Mouse (Mus musculus) neural tube, embryonic 14.5 days (tissue): ENCODE measurements around the gene Mkrn2os. TPM values are rescaled to one million over a fixed set of nuclear protein-coding genes. Genes with fewer than 3 reads are reported as not detected.

ENCODE experiments used
- ATAC-seq: fragments of 200-750 bp; cut with Nextera tagmentation; 2 replicates; pipeline ENCODE4 v1.8.0; 2017; ENCODE audit warnings: low read depth, mild to moderate bottlenecking, moderate TSS enrichment, moderate library complexity
- H3K27ac ChIP-seq: fragments of 300-500 bp; sonication (generic); 2 replicates; pipeline ENCODE4 v1.5.1; 2014; ENCODE audit warnings: low read depth, mild to moderate bottlenecking, control low read depth, low read length, moderate library complexity, mixed read lengths
- H3K27me3 ChIP-seq: fragments of 300-500 bp; sonication (generic); 2 replicates; pipeline ENCODE4 v1.6.1; 2014; ENCODE audit warnings: low read length; ENCODE audit not compliant: control insufficient read depth, insufficient read depth
- H3K36me3 ChIP-seq: fragments of 300-500 bp; sonication (generic); 2 replicates; pipeline ENCODE4 v1.6.1; 2014; ENCODE audit warnings: low read length, mixed read lengths; ENCODE audit not compliant: control insufficient read depth, insufficient read depth
- H3K4me1 ChIP-seq: fragments of 300-500 bp; sonication (generic); 2 replicates; pipeline ENCODE4 v1.6.1; 2014; ENCODE audit warnings: low read length; ENCODE audit not compliant: control insufficient read depth, insufficient read depth
- H3K4me2 ChIP-seq: fragments of 300-500 bp; sonication (generic); 2 replicates; pipeline ENCODE4 v1.6.1; 2014; ENCODE audit warnings: mild to moderate bottlenecking, low read depth, low read length, control low read depth
- H3K4me3 ChIP-seq: fragments of 300-500 bp; sonication (generic); 2 replicates; pipeline ENCODE4 v1.5.1; 2014; ENCODE audit warnings: low read depth, low read length, control low read depth, mixed read lengths
- H3K9ac ChIP-seq: fragments of 300-500 bp; sonication (generic); replicated peaks from 2 replicates; pipeline ENCODE4 v1.6.1; 2014; ENCODE audit warnings: low read depth, mild to moderate bottlenecking, control low read depth, low read length, mixed read lengths
- H3K9me3 ChIP-seq: fragments of 300-500 bp; sonication (generic); 2 replicates; pipeline ENCODE4 v1.6.1; 2016; ENCODE audit warnings: low read length; ENCODE audit not compliant: control insufficient read depth
- WGBS: fragments of 180-500 bp; shearing (Covaris S2); extraction: QIAGEN DNeasy Blood & Tissue Kit; methylation state at CpG from one replicate; pipeline ENCODE4 v1.1.7; 2014; 5-methylcytosine and 5-hydroxymethylcytosine counted together
- polyA plus RNA-seq: library from polyadenylated mRNA; unstranded; fragments of >200 nt; fragmentation: Nextera tagmentation; extraction: Ambion mirVana; gene quantifications from 2 replicates; pipeline ENCODE4 v1.2.1, GENCODE M21; 2014

Mkrn2os gene
- polyA plus RNA-seq, 1 experiment from 2014 or later = 0.63 TPM

GRCm38 (mm10) chr6:115591692-115592359, 550 bp downstream of the Mkrn2os start:
- Histone ChIP-seq H3K4me2 (no peak overlapping the region), H3K4me1 (no peaks in the 10 kb centered on the region), H3K9me3 (no peaks in the 10 kb centered on the region), H3K9ac (0 out of 2 replicates have a peak overlapping the region, but pooled peaks have one; percentile 3), H3K36me3 (no peaks in the 10 kb centered on the region), H3K27me3 (no peaks in the 10 kb centered on the region), H3K4me3 (no peak overlapping the region), H3K27ac (no peak overlapping the region)
- no peak for ATAC-seq
- 87% methylated on average over 19 of the region's 19 CpGs for WGBS

- 88% methylated on average over 10 of the region's 10 CpGs for WGBS
These were observed 6.1 kb downstream of the Mkrn2os start for GRCm38 (mm10) chr6:115586321-115586720.

GRCm38 (mm10) chr6:115584176-115584575, 8.2 kb downstream of the Mkrn2os start:
- Histone ChIP-seq H3K27me3 (no peaks in the 10 kb centered on the region), H3K36me3 (no peaks in the 10 kb centered on the region), H3K4me2 (no peak overlapping the region), H3K27ac (no peak overlapping the region), H3K4me3 (no peak overlapping the region), H3K4me1 (no peaks in the 10 kb centered on the region), H3K9me3 (no peaks in the 10 kb centered on the region), H3K9ac (no peak overlapping the region)
- 93% methylated on average over 3 of the region's 3 CpGs for WGBS
- no peak for ATAC-seq

More at GRCm38 (mm10) chr6:115586321-115586720, 6.1 kb downstream of the Mkrn2os start:
- H3K27ac ChIP-seq = no peak overlapping the region
- no peaks in the 10 kb centered on the region for H3K27me3 ChIP-seq
- no peak overlapping the region for H3K4me2 ChIP-seq
- no peak for ATAC-seq
- H3K9ac ChIP-seq = no peak overlapping the region
- no peak overlapping the region for H3K4me3 ChIP-seq
- no peaks in the 10 kb centered on the region for H3K36me3 ChIP-seq
- H3K4me1 ChIP-seq = no peaks in the 10 kb centered on the region
- H3K9me3 ChIP-seq = no peaks in the 10 kb centered on the region

DNA sequence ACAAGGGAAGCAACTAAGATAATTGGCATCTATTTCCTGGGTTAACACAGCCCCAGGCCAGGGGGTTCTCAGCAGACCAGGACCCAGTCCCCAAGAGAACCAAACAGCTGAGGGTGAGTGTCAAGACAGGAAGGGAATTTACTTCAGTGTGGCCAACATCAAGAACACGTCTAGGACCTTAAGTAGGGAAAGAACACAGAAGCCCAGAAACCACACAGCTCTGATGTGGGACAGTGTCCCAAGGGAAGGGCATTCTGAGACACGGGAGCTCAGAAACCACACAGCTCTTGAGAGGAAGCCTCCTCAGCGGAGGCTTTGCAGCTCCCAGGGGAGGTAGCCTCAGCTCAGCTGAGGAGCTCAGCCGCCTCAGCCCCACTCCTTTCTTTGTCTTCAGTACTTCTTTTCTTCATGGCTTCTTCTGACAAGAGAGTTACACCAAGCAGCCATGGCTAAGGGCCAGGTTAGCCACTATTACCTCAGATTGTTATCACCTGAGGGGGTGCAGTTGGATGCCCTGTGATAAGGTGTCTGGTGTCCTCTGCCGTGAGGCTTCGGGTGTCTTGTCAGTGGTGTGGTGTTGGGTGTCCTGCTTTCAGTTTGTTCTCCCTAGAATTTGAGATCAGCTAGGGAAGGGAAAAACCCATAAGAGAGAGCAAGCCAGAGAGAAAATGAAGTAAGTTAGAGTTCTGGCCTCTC, 8.8 kb downstream of the Mkrn2os start:
- no peak overlapping the region for H3K4me3 ChIP-seq
- H3K27ac ChIP-seq = no peak overlapping the region
- H3K4me2 ChIP-seq = no peak overlapping the region
- H3K9me3 ChIP-seq = no peaks in the 10 kb centered on the region
- no peak for ATAC-seq
- H3K36me3 ChIP-seq = peaks cover under 1% of the 10 kb centered on the region; the same call in 1 of the 2 replicates
- H3K9ac ChIP-seq = no peak overlapping the region
- 87% methylated on average over 6 of the region's 6 CpGs for WGBS
- H3K27me3 ChIP-seq = no peaks in the 10 kb centered on the region
- no peaks in the 10 kb centered on the region for H3K4me1 ChIP-seq

DNA sequence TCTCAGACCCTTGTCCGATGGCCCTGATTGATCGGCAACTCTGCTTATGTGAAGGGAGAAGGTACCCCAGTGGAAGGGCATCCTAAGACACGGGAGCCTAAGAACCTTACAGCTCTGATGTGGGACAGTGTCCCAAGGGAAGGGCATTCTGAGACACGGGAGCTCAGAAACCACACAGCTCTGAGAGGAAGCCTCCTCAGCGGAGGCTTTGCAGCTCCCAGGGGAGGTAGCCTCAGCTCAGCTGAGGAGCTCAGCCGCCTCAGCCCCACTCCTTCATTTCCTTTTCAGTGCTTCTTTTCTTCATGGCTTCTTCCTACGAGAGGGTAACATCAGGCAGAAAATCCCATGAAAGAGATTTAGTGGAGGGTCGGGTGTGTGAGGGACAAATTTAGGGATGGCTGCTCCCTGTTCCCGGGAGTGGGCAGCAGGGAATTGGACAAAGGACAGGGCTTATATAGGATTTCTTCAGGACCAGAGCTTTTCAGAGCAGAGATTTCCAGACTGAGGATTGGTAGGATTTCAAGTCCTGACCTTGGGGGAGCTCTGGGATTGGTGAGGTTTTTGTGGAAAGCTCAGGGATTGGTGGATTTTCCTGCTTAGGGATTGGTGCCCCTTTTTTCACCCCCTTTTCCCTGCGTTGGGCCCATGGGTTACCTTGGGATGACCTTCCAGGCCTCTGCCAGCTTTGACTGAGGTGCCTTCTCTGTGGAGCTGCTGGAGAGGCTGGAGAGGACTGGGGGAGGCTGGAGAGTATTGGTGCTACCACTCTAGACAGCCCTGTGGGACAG, 9.9 kb downstream of the Mkrn2os start:
- Histone ChIP-seq H3K4me2 (no peak overlapping the region), H3K36me3 (peaks cover 11% of the 10 kb centered on the region), H3K9ac (no peak overlapping the region), H3K27me3 (no peaks in the 10 kb centered on the region), H3K27ac (no peak overlapping the region), H3K4me3 (no peak overlapping the region), H3K4me1 (no peaks in the 10 kb centered on the region), H3K9me3 (no peaks in the 10 kb centered on the region)
- ATAC-seq = no peak
- 79% methylated on average over 10 of the region's 10 CpGs for WGBS

DNA sequence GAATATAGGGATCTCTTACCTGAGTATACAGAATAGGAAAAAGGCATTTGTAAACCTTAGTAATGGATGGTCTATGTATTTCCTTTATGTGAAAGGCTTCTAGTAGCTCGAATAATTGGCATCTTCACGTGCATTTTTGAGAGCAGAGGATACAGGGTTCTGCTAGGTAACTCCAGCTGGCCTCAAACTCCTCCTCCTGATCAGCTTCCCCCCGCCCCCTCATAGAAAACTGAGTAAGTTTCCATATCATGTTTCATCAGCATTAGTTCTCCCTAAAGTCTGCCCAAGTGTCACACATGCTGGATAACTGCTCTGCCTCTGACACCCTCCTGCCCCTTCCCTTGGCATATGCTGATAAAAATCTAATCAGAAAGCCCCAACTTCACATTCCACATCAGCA, 11.6 kb downstream of the Mkrn2os start:
- Histone ChIP-seq H3K27me3 (no peaks in the 10 kb centered on the region), H3K4me1 (no peaks in the 10 kb centered on the region), H3K36me3 (peaks cover 28% of the 10 kb centered on the region), H3K9me3 (no peaks in the 10 kb centered on the region), H3K4me3 (no peak overlapping the region), H3K9ac (no peak overlapping the region), H3K4me2 (no peak overlapping the region), H3K27ac (no peak overlapping the region)
- ATAC-seq = no peak
- WGBS = 93% methylated on average over 3 of the region's 3 CpGs

GRCm38 (mm10) chr6:115577941-115578340, 14.4 kb downstream of the Mkrn2os start:
- ATAC-seq = no peak
- no peak overlapping the region for H3K4me3 ChIP-seq
- 94% methylated on average over 9 of the region's 9 CpGs for whole genome bisulfite sequencing
- H3K4me1 ChIP-seq = no peaks in the 10 kb centered on the region
- no peak overlapping the region for H3K27ac ChIP-seq
- H3K4me2 ChIP-seq = no peak overlapping the region
- peaks cover 30% of the 10 kb centered on the region for H3K36me3 ChIP-seq
- H3K27me3 ChIP-seq = no peaks in the 10 kb centered on the region
- H3K9ac ChIP-seq = no peak overlapping the region
- H3K9me3 ChIP-seq = no peaks in the 10 kb centered on the region

- Histone ChIP-seq H3K27me3 (no peaks in the 10 kb centered on the region), H3K9me3 (no peaks in the 10 kb centered on the region), H3K4me1 (no peaks in the 10 kb centered on the region), H3K4me2 (no peak overlapping the region), H3K36me3 (peaks cover 31% of the 10 kb centered on the region), H3K9ac (no peak overlapping the region), H3K27ac (no peak overlapping the region), H3K4me3 (no peak overlapping the region)
- WGBS = 87% methylated on average over 5 of the region's 5 CpGs
- ATAC-seq = no peak
These were observed 15.0 kb downstream of the Mkrn2os start for GRCm38 (mm10) chr6:115577407-115577806.

DNA sequence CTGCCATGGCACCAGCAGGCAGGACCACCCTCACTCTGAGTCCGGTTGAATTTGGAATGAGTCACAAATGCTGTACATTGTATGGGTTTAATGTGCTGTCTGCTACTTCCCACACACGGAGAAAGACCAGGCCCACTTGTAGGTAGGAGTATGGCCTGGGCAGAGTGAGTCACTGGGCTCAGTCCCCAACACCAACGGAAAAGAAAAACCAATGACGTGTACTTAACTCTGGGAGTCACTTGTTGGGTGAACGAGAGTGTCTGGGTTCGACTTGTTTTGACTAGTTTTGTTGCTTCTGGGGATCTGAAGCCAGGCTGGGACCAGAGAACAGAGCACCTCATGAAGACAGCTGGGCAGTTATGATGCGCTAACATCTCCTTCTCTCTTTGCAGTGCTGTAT, 18.2 kb downstream of the Mkrn2os start:
- no peak overlapping the region for H3K4me3 ChIP-seq
- no peaks in the 10 kb centered on the region for H3K9me3 ChIP-seq
- peaks cover 45% of the 10 kb centered on the region for H3K36me3 ChIP-seq
- H3K27ac ChIP-seq = no peak overlapping the region
- no peaks in the 10 kb centered on the region for H3K4me1 ChIP-seq
- H3K4me2 ChIP-seq = no peak overlapping the region
- H3K27me3 ChIP-seq = no peaks in the 10 kb centered on the region
- no peak overlapping the region for H3K9ac ChIP-seq
- WGBS = 92% methylated on average over 7 of the region's 7 CpGs
- no peak for ATAC-seq
